13 mouse cellular contexts compared by ENCODE assay signal in genomic region chr4:137015934-137016333, GRCm38 (mm10). TPM values are rescaled to one million over a fixed set of nuclear protein-coding genes. Genes with fewer than 3 reads are reported as not detected.
DNase-seq lines count a peak whose midpoint lies in the region; ATAC-seq lines count a peak whose summit lies in the region.
"Had no signal": no experiment of that assay in that cellular context is flagged by ENCODE, and none has a peak within 500 bp of the region (broad histone marks: within the 10 kb centered on the region; RNA-seq: fewer than 3 reads in every experiment).

No protein-coding gene starts in this region.

- peaks cover 22% of the 10 kb centered on the region for H3K4me1 ChIP-seq in neural tube, embryonic 13.5 days (replicated peaks)
- H3K4me1 ChIP-seq in hindbrain, embryonic 14.5 days (replicated peaks; ENCODE audit: control insufficient read depth, insufficient read depth, low read length) = peaks cover 4% of the 10 kb centered on the region; the same call in 1 of the 2 replicates
- no peaks in the 10 kb centered on the region for H3K4me1 ChIP-seq in kidney, embryonic 16.5 days (ENCODE audit: insufficient read depth, low read length)

- no peak overlapping the region for H3K4me2 ChIP-seq in neural tube, embryonic 13.5 days
- H3K4me2 ChIP-seq in hindbrain, embryonic 14.5 days (replicated peaks) = no peak overlapping the region
- no peak overlapping the region for H3K4me2 ChIP-seq in kidney, embryonic 16.5 days (replicated peaks; ENCODE audit: low read depth, low read length)
- H3K4me2 ChIP-seq: embryonic facial prominence, embryonic 13.5 days had no signal

- peak; percentile 69 for ATAC-seq in neural tube, embryonic 13.5 days (ENCODE audit: low read depth)
- ATAC-seq in hindbrain, embryonic 14.5 days (ENCODE audit: low FRiP score) = no peak
- ATAC-seq in kidney, embryonic 16.5 days (ENCODE audit: low FRiP score, low TSS enrichment) = no peak
- no peak for ATAC-seq in megakaryocyte-erythroid progenitor cell, adult 5-6 weeks (replicated peaks; ENCODE audit: low FRiP score, low TSS enrichment, poor library complexity, severe bottlenecking)
- ATAC-seq: CD4-positive, CD25-positive, alpha-beta regulatory T cell, adult 4 months; liver, postnatal 0 days had no signal

- DNase-seq in neural tube, embryonic 10.5 days (ENCODE audit: extremely low spot score, low spot score) = no peak
- peak; percentile 87 for DNase-seq in cerebellum, adult 8-10 months
- no peak for DNase-seq in hindbrain, embryonic 14.5 days (ENCODE audit: low spot score)
- no peak for DNase-seq in adrenal gland, postnatal 4 days (ENCODE audit: low spot score in 2 of 2)
- DNase-seq in c-Kit-positive CD71-positive TER-119-positive erythroid progenitor cells, embryonic 14.5 days (ENCODE audit: low spot score) = no peak
- DNase-seq: liver, postnatal 0 days had no signal

- H3K27me3 ChIP-seq in neural tube, embryonic 13.5 days = no peaks in the 10 kb centered on the region
- H3K27me3 ChIP-seq in hindbrain, embryonic 14.5 days (ENCODE audit: control insufficient read depth, insufficient read depth, low read length) = no peaks in the 10 kb centered on the region
- H3K27me3 ChIP-seq in kidney, embryonic 16.5 days (ENCODE audit: insufficient read depth, low read length) = no peaks in the 10 kb centered on the region
- H3K27me3 ChIP-seq: embryonic facial prominence, embryonic 13.5 days; megakaryocyte, embryonic 14.5 days had no signal

- 18% methylated on average over 8 of the region's 8 CpGs for WGBS in neural tube, embryonic 13.5 days
- WGBS in hindbrain, embryonic 14.5 days = 30% methylated on average over 8 of the region's 8 CpGs
- WGBS in kidney, embryonic 16.5 days = 65% methylated on average over 8 of the region's 8 CpGs

- no peak overlapping the region for H3K4me3 ChIP-seq in neural tube, embryonic 13.5 days
- no peak overlapping the region for H3K4me3 ChIP-seq in hindbrain, embryonic 14.5 days (replicated peaks; ENCODE audit: low read length)
- no peak overlapping the region for H3K4me3 ChIP-seq in kidney, embryonic 16.5 days (ENCODE audit: low read length)
- H3K4me3 ChIP-seq: embryonic facial prominence, embryonic 13.5 days; limb, embryonic 10.5 days; megakaryocyte, embryonic 14.5 days had no signal

- H3K27ac ChIP-seq in neural tube, embryonic 13.5 days (replicated peaks) = peak overlapping the region; percentile 46
- peak overlapping the region; percentile 51; the same call in 1 of the 2 replicates for H3K27ac ChIP-seq in hindbrain, embryonic 14.5 days
- H3K27ac ChIP-seq in kidney, embryonic 16.5 days (ENCODE audit: low read length) = no peak overlapping the region
- H3K27ac ChIP-seq: embryonic facial prominence, embryonic 13.5 days; limb, embryonic 10.5 days had no signal

- no peaks in the 10 kb centered on the region for H3K9me3 ChIP-seq in neural tube, embryonic 13.5 days
- H3K9me3 ChIP-seq in hindbrain, embryonic 14.5 days (ENCODE audit: control insufficient read depth, low read length) = no peaks in the 10 kb centered on the region
- H3K9me3 ChIP-seq in kidney, embryonic 16.5 days (ENCODE audit: low read length) = no peaks in the 10 kb centered on the region
- H3K9me3 ChIP-seq: embryonic facial prominence, embryonic 13.5 days; limb, embryonic 10.5 days; megakaryocyte, embryonic 14.5 days had no signal

- peaks cover 7% of the 10 kb centered on the region; the same call in 1 of the 2 replicates for H3K36me3 ChIP-seq in neural tube, embryonic 13.5 days
- peaks cover 15% of the 10 kb centered on the region for H3K36me3 ChIP-seq in hindbrain, embryonic 14.5 days (replicated peaks; ENCODE audit: control insufficient read depth, insufficient read depth)
- peaks cover 7% of the 10 kb centered on the region for H3K36me3 ChIP-seq in kidney, embryonic 16.5 days (ENCODE audit: insufficient read depth, low read length)

- H3K9ac ChIP-seq in neural tube, embryonic 13.5 days = no peak overlapping the region
- H3K9ac ChIP-seq in hindbrain, embryonic 14.5 days = no peak overlapping the region
- no peak overlapping the region for H3K9ac ChIP-seq in kidney, embryonic 16.5 days (replicated peaks; ENCODE audit: low read length)
- H3K9ac ChIP-seq: embryonic facial prominence, embryonic 13.5 days; liver, postnatal 0 days had no signal

RNA-seq across cellular contexts. Expression of gene Zbtb40, which starts 32.7 kb away (rescaled TPM):
- polyA plus RNA-seq in neural tube, embryonic 13.5 days (2015; fragmentation: Nextera tagmentation; extraction: Ambion mirVana) = 3.6 and 4.5 TPM in 2 replicates
- 4.5 and 5.0 TPM in 2 replicates for polyA plus RNA-seq in hindbrain, embryonic 14.5 days (2014; fragmentation: Nextera tagmentation; extraction: Ambion mirVana)
- polyA plus RNA-seq in kidney, embryonic 16.5 days (2015; fragmentation: Nextera tagmentation; extraction: Ambion mirVana) = 4.9 and 5.6 TPM in 2 replicates
- total RNA-seq in adrenal gland, postnatal 4 days (2021) = 1 to 10 TPM; 6.6 to 9.9 TPM
- total RNA-seq in megakaryocyte-erythroid progenitor cell, adult 5-6 weeks (2014; fragmentation: Nextera tagmentation) = 10.3 and 10.4 TPM in 2 replicates
- total RNA-seq in megakaryocyte-erythroid progenitor cell, adult 5-6 weeks (2017) = 5.7 and 7.1 TPM in 2 replicates

RNA-seq across cellular contexts. Expression of gene Epha8, which starts 59.3 kb away (rescaled TPM):
- polyA plus RNA-seq in neural tube, embryonic 13.5 days (2015; fragmentation: Nextera tagmentation; extraction: Ambion mirVana) = 8.0 and 9.1 TPM in 2 replicates
- polyA plus RNA-seq in hindbrain, embryonic 14.5 days (2014; fragmentation: Nextera tagmentation; extraction: Ambion mirVana) = 13.8 and 15.5 TPM in 2 replicates
- 0.06 and 0.50 TPM in 2 replicates for polyA plus RNA-seq in kidney, embryonic 16.5 days (2015; fragmentation: Nextera tagmentation; extraction: Ambion mirVana)
- under 1 TPM; 0.59 to 0.62 TPM for total RNA-seq in adrenal gland, postnatal 4 days (2021)
- total RNA-seq in megakaryocyte-erythroid progenitor cell, adult 5-6 weeks (2014; fragmentation: Nextera tagmentation) = not detected in 2 replicates
- not detected in 2 replicates for total RNA-seq in megakaryocyte-erythroid progenitor cell, adult 5-6 weeks (2017)
- polyA plus RNA-seq: CD4-positive, CD25-positive, alpha-beta regulatory T cell, adult 4 months had no signal
